Mouse (Mus musculus): ENCODE results near the gene Cmtr1. TPM values are rescaled to one million over a fixed set of nuclear protein-coding genes. Genes with fewer than 3 reads are reported as not detected.

The Cmtr1 gene
- polyA plus RNA-seq, 1 experiment, result not detected

DNA sequence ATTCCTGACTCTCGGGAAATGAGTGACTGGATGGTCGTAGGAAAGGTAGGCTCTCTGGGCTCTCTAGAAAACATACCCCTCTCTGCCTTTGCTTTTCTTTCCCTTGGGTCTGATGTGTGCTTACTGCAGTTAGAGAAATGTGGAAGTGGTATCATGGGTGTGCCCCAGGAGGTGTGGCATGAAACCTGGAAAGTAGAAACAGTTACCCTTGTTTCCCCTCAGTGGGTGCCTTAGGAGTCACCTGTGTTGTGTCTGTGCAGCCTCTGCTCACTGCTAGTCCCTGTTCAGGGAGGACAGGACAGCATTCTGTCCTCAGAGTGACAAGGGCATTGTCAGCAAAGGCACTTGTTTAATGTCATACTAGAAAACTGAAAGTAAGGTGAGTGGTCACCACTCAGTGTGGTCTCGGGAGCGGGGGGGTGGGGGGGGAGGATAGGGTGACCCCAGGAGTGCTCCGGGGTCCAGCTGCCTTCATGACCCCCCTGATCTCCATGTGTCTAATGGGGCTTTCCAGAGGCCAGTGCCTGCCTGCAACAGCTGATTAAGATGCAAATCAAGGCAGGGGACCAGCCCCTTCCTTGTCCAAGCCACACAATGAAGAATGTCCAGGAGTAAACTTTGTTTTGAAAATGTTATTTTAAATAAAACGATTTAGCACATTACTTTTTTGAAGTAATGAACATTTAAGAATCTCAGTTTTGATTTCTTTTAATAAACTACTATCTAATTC is 18.8 kb downstream of the Cmtr1 start:
- no peak overlapping the region for H3K4me3 ChIP-seq (ENCODE audit: insufficient read depth, low read depth, low read length)
- no peaks in the 10 kb centered on the region; the same call in 1 of the 2 replicates for H3K4me1 ChIP-seq (ENCODE audit: control insufficient read depth, insufficient read depth, low read length)
- H3K27ac ChIP-seq (ENCODE audit: insufficient read depth, low read depth, low read length), result no peak overlapping the region
- 85% methylated on average over 6 of the region's 6 CpGs for WGBS
- TF ChIP-seq CTCF (IDR thresholded peaks at IDR 0.05; ENCODE audit: insufficient read depth, low read depth, low read length) (no peak), POLR2A (IDR thresholded peaks at IDR 0.05; ENCODE audit: insufficient read depth, low read depth, low read length) (no peak)

DNA sequence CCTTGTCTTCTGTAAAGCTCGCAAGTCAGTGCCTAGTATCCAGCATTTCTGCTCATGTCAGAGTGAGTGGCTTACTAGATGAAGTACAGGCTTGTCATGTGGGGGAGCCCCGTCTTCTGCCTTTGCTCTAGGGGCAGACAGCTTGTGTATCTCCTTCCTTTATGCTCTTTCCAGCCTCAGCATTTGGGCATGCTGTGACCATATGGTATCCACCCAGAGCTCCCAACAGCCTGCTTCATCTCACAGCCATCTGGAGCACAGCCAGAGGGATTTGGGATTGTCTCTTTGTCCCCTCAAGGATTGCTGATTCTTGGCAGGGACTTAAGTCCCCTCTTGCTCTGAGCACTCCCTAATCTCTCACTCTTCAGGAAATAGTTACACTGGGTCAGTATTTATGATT is 19.8 kb downstream of the Cmtr1 start:
- Histone ChIP-seq H3K4me3 (ENCODE audit: insufficient read depth, low read depth, low read length) (no peak overlapping the region), H3K27ac (ENCODE audit: insufficient read depth, low read depth, low read length) (no peak overlapping the region), H3K4me1 (ENCODE audit: control insufficient read depth, insufficient read depth, low read length) (no peaks in the 10 kb centered on the region; the same call in 1 of the 2 replicates)
- TF ChIP-seq POLR2A (IDR thresholded peaks at IDR 0.05; ENCODE audit: insufficient read depth, low read depth, low read length), result no peak
- TF ChIP-seq CTCF (IDR thresholded peaks at IDR 0.05; ENCODE audit: insufficient read depth, low read depth, low read length), result no peak
- 70% methylated on average over 2 of the region's 2 CpGs for WGBS

GRCm38 (mm10) chr17:29680921-29681320 is 20.5 kb downstream of the Cmtr1 start:
- H3K27ac ChIP-seq (ENCODE audit: insufficient read depth, low read depth, low read length), result no peak overlapping the region
- TF ChIP-seq CTCF (IDR thresholded peaks at IDR 0.05; ENCODE audit: insufficient read depth, low read depth, low read length) (no peak), POLR2A (IDR thresholded peaks at IDR 0.05; ENCODE audit: insufficient read depth, low read depth, low read length) (no peak)
- H3K4me3 ChIP-seq (ENCODE audit: insufficient read depth, low read depth, low read length), result no peak overlapping the region
- no peaks in the 10 kb centered on the region; the same call in 1 of the 2 replicates for H3K4me1 ChIP-seq (ENCODE audit: control insufficient read depth, insufficient read depth, low read length)
- WGBS, result 92% methylated on average over 2 of the region's 2 CpGs

GRCm38 (mm10) chr17:29681669-29682068 is 21.3 kb downstream of the Cmtr1 start:
- TF ChIP-seq CTCF (IDR thresholded peaks at IDR 0.05; ENCODE audit: insufficient read depth, low read depth, low read length) (no peak), POLR2A (IDR thresholded peaks at IDR 0.05; ENCODE audit: insufficient read depth, low read depth, low read length) (no peak)
- Histone ChIP-seq H3K4me1 (ENCODE audit: control insufficient read depth, insufficient read depth, low read length) (no peaks in the 10 kb centered on the region), H3K4me3 (ENCODE audit: insufficient read depth, low read depth, low read length) (no peak overlapping the region), H3K27ac (ENCODE audit: insufficient read depth, low read depth, low read length) (no peak overlapping the region)
- WGBS, result 93% methylated on average over 9 of the region's 9 CpGs

GRCm38 (mm10) chr17:29682261-29682660 is 21.9 kb downstream of the Cmtr1 start:
- H3K4me3 ChIP-seq (ENCODE audit: insufficient read depth, low read depth, low read length), result no peak overlapping the region
- no peak overlapping the region for H3K27ac ChIP-seq (ENCODE audit: insufficient read depth, low read depth, low read length)
- H3K4me1 ChIP-seq (ENCODE audit: control insufficient read depth, insufficient read depth, low read length), result no peaks in the 10 kb centered on the region
- WGBS, result 62% methylated on average over 7 of the region's 7 CpGs
- TF ChIP-seq CTCF (IDR thresholded peaks at IDR 0.05; ENCODE audit: insufficient read depth, low read depth, low read length) (no peak), POLR2A (IDR thresholded peaks at IDR 0.05; ENCODE audit: insufficient read depth, low read depth, low read length) (no peak)

GRCm38 (mm10) chr17:29683127-29683526 is 22.7 kb downstream of the Cmtr1 start:
- H3K4me1 ChIP-seq (ENCODE audit: control insufficient read depth, insufficient read depth, low read length), result peaks cover 6% of the 10 kb centered on the region; the same call in 1 of the 2 replicates
- no peak overlapping the region for H3K4me3 ChIP-seq (ENCODE audit: insufficient read depth, low read depth, low read length)
- WGBS, result 77% methylated on average over 2 of the region's 2 CpGs
- no peak overlapping the region for H3K27ac ChIP-seq (ENCODE audit: insufficient read depth, low read depth, low read length)
- TF ChIP-seq POLR2A (IDR thresholded peaks at IDR 0.05; ENCODE audit: insufficient read depth, low read depth, low read length) (no peak), CTCF (IDR thresholded peaks at IDR 0.05; ENCODE audit: insufficient read depth, low read depth, low read length) (no peak)

GRCm38 (mm10) chr17:29684275-29684674 is 23.9 kb downstream of the Cmtr1 start:
- Histone ChIP-seq H3K27ac (ENCODE audit: insufficient read depth, low read depth, low read length) (no peak overlapping the region), H3K4me1 (ENCODE audit: control insufficient read depth, insufficient read depth, low read length) (peaks cover 6% of the 10 kb centered on the region; the same call in 1 of the 2 replicates), H3K4me3 (ENCODE audit: insufficient read depth, low read depth, low read length) (no peak overlapping the region)
- WGBS, result 94% methylated on average over 4 of the region's 4 CpGs
- TF ChIP-seq CTCF (IDR thresholded peaks at IDR 0.05; ENCODE audit: insufficient read depth, low read depth, low read length) (no peak), POLR2A (IDR thresholded peaks at IDR 0.05; ENCODE audit: insufficient read depth, low read depth, low read length) (no peak)

- Histone ChIP-seq H3K4me1 (ENCODE audit: control insufficient read depth, insufficient read depth, low read length) (peaks cover 6% of the 10 kb centered on the region; the same call in 1 of the 2 replicates), H3K27ac (ENCODE audit: insufficient read depth, low read depth, low read length) (no peak overlapping the region), H3K4me3 (ENCODE audit: insufficient read depth, low read depth, low read length) (no peak overlapping the region)
- TF ChIP-seq CTCF (IDR thresholded peaks at IDR 0.05; ENCODE audit: insufficient read depth, low read depth, low read length) (no peak), POLR2A (IDR thresholded peaks at IDR 0.05; ENCODE audit: insufficient read depth, low read depth, low read length) (no peak)
- WGBS, result 98% methylated on average over 5 of the region's 5 CpGs
Measured at GRCm38 (mm10) chr17:29686771-29687170, 26.4 kb downstream of the Cmtr1 start.

DNA sequence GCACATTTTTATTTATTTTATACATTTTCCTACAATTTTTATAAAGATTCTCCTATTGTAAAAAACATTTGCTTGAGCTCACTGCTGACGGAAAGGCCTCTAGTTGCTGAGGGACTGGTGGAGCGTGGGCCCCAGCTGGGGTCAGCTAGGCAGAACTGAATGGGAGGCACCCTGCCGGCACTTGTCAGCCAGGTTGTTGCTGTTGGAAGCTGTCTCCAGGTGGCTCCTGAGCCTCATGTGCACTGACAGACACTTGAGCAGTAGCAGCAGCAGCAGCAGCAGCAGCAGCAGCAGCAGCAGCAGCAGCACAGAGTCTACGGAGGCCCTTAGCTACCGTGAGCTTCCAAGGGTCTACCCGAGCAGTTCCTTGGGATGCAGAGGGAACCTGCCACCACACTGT is 27.0 kb downstream of the Cmtr1 start:
- Histone ChIP-seq H3K27ac (ENCODE audit: insufficient read depth, low read depth, low read length) (no peak overlapping the region), H3K4me3 (ENCODE audit: insufficient read depth, low read depth, low read length) (no peak overlapping the region), H3K4me1 (ENCODE audit: control insufficient read depth, insufficient read depth, low read length) (peaks cover 6% of the 10 kb centered on the region; the same call in 1 of the 2 replicates)
- 85% methylated on average over 6 of the region's 6 CpGs for WGBS
- TF ChIP-seq CTCF (IDR thresholded peaks at IDR 0.05; ENCODE audit: insufficient read depth, low read depth, low read length), result no peak
- no peak for TF ChIP-seq POLR2A (IDR thresholded peaks at IDR 0.05; ENCODE audit: insufficient read depth, low read depth, low read length)

Measured in olfactory bulb, adult 2 months (tissue).